Mouse (Mus musculus) CH12.LX (cell line): Measurements from ENCODE around the gene Gm6993.

Experiments used
- CTCF ChIP-seq, 2 experiments: IDR thresholded peaks in 1 of 2; conservative IDR thresholded peaks in 1 of 2; 2 replicates each; pipeline ENCODE4 v1.5.1; 2011 to 2012; ENCODE audit warnings: low read depth in 2 of 2, low read length in 2 of 2, improper control_type of control experiment in 1 of 2, inconsistent platforms in 1 of 2, mild to moderate bottlenecking in 1 of 2, moderate library complexity in 1 of 2
- EP300 ChIP-seq: IDR thresholded peaks from 2 replicates; pipeline ENCODE4 v1.6.1; 2011; ENCODE audit warnings: low read length, improper control_type of control experiment
- POLR2A ChIP-seq: IDR thresholded peaks from 2 replicates; pipeline ENCODE4 v1.6.1; 2011; ENCODE audit warnings: low read depth, mild to moderate bottlenecking, improper control_type of control experiment, low read length
- ZNF384 ChIP-seq: IDR thresholded peaks from 2 replicates; pipeline ENCODE4 v1.6.1; 2012; ENCODE audit warnings: low read depth, low read length, improper control_type of control experiment, inconsistent platforms

DNA sequence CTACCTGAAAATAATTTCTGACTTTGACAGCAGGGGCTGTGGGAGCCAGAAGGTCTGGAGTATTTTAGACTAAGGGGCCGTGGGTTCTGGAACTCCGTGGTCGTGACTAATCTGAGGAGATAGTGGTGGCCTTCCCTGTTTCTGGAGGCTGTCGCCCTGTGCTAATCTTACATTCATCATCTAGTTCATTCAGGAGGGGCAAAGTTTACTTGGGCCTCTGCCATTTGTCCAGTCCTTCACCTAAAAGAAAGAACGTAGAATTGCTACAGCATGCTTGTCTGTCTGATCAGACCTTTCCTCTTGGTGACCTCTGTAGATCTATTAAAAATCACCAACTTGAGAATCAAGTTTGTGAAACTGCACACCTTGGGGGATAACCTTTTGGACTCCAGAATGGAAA lies 41.7 kb downstream of the Gm6993 start:
- no peak for TF ChIP-seq CTCF (conservative IDR thresholded peaks at IDR 0.05 in 1 of 2, IDR thresholded peaks at IDR 0.05 in 1 of 2; ENCODE audit: low read depth in 2 of 2, low read length in 2 of 2)
- TF ChIP-seq ZNF384: no peak
- TF ChIP-seq EP300: no peak
- no peak for TF ChIP-seq POLR2A
